Mouse (Mus musculus) MEL (cell line): Measurements from ENCODE around the gene Tmc4.

ENCODE experiments used
- EP300 ChIP-seq, 2 experiments: IDR thresholded peaks; 2 replicates each; pipeline ENCODE4 v1.6.1; 2011; ENCODE audit warnings: improper control_type of control experiment in 2 of 2, low read length in 2 of 2, low read depth in 1 of 2, mild to moderate bottlenecking in 1 of 2
- JUND ChIP-seq: IDR thresholded peaks from 2 replicates; pipeline ENCODE4 v1.6.1; 2011; ENCODE audit warnings: low read depth, mild to moderate bottlenecking, improper control_type of control experiment, low read length
- MAZ ChIP-seq: IDR thresholded peaks from 2 replicates; pipeline ENCODE4 v1.6.1; 2012; ENCODE audit warnings: low read depth, mild to moderate bottlenecking, inconsistent platforms, low read length, improper control_type of control experiment
- POLR2A ChIP-seq, 2 experiments: IDR thresholded peaks; 2 replicates each; pipeline ENCODE4 v1.6.1; 2011 to 2012; ENCODE audit warnings: low read length in 2 of 2, mild to moderate bottlenecking in 2 of 2, control low read depth in 1 of 2, improper control_type of control experiment in 1 of 2, low read depth in 1 of 2, moderate library complexity in 1 of 2; ENCODE audit not compliant: control insufficient read depth in 1 of 2, insufficient read depth in 1 of 2, poor library complexity in 1 of 2

DNA sequence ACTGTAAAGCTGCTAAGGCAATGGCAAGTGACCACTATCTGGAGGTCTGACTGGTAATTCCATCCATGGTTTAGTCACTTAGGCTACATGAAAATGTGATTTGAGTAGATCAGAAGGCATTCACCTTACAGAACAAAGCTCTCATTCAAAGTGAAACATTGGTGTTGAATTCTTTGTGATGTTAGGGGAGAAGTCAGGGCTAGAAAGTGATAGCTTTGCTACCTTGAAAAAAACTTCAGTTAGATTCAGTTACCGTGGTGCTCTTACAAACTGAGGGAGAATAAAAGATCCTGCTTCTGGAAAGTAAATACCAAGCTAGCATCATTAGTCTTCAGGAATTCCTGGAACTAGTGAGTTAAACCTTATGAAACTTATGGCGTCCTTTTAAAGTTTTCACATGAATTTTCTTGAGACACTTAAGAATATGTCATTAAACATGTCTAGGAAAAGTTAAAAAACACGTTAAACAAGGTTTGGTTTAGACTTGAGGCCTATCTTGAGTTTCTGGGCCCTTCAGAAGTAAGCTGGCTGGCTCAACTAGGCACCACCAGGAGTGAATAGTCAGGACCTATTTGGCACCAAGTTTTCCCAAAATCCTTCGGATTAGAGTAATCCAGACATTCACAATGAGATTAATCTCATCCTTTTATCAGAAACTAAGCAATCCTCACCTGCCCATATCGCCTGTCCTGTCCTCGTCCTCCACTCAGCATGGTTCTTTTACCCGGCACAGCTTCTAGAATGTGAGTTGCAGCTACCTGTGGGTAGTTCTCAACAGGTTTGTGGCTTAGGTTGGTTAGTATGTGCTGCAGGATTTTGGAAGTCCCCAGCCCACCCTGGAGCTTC is 30.4 kb upstream of the Tmc4 start:
- TF ChIP-seq EP300 (IDR thresholded peaks at IDR 0.05; ENCODE audit: low read depth in 1 of 2, low read length in 2 of 2): no peak
- peak in 1 of 2 experiments; percentile 92; a peak in 3 of 4 replicates for TF ChIP-seq POLR2A (IDR thresholded peaks at IDR 0.05; ENCODE audit: control insufficient read depth in 1 of 2, insufficient read depth in 1 of 2, low read depth in 1 of 2, low read length in 2 of 2, poor library complexity in 1 of 2)
- no peak for TF ChIP-seq MAZ
- TF ChIP-seq JUND: no peak; the same call in 1 of the 2 replicates
